Mouse (Mus musculus) liver, postnatal 0 days (tissue): Measurements from ENCODE around the gene Exd2. TPM values are rescaled to one million over a fixed set of nuclear protein-coding genes. Genes with fewer than 3 reads are reported as not detected.
A peak's percentile ranks its signal among the peaks of the same experiment; 100 is the strongest.

Experiments used
- ATAC-seq: fragments of 200-750 bp; cut with Nextera tagmentation; 2 replicates; pipeline ENCODE4 v1.8.0; 2017; ENCODE audit warnings: mild to moderate bottlenecking, moderate library complexity
- DNase-seq: peaks from one replicate; pipeline ENCODE4 v3.0.0-alpha.2; 2016
- H3K27ac ChIP-seq: fragments of 300-500 bp; sonication (generic); 2 replicates; pipeline ENCODE4 v1.5.1; 2014; ENCODE audit warnings: antibody characterized with exemption, moderate library complexity, mild to moderate bottlenecking, low read depth
- H3K27me3 ChIP-seq: fragments of 300-500 bp; sonication (generic); 2 replicates; pipeline ENCODE4 v1.6.1; 2014; ENCODE audit warnings: low read length, control low read depth, mixed read lengths; ENCODE audit not compliant: insufficient read depth
- H3K36me3 ChIP-seq: fragments of 300-500 bp; sonication (generic); replicated peaks from 2 replicates; pipeline ENCODE4 v1.6.1; 2014; ENCODE audit warnings: mild to moderate bottlenecking, control low read depth, low read length, moderate library complexity, mixed read lengths; ENCODE audit not compliant: insufficient read depth
- H3K4me1 ChIP-seq: fragments of 300-500 bp; sonication (generic); 2 replicates; pipeline ENCODE4 v1.6.1; 2014; ENCODE audit warnings: antibody characterized with exemption, mild to moderate bottlenecking, control low read depth; ENCODE audit not compliant: insufficient read depth
- H3K4me2 ChIP-seq: fragments of 300-500 bp; sonication (generic); 2 replicates; pipeline ENCODE4 v1.6.1; 2014; ENCODE audit warnings: low read depth, mild to moderate bottlenecking, low read length, moderate library complexity, mixed read lengths
- H3K4me3 ChIP-seq: fragments of 300-500 bp; sonication (generic); 2 replicates; pipeline ENCODE4 v1.5.1; 2014; ENCODE audit warnings: low read depth, low read length
- H3K9ac ChIP-seq: fragments of 300-500 bp; sonication (generic); replicated peaks from 2 replicates; pipeline ENCODE4 v1.6.1; 2014; ENCODE audit warnings: mild to moderate bottlenecking, moderate library complexity
- H3K9me3 ChIP-seq: fragments of 300-500 bp; sonication (generic); 2 replicates; pipeline ENCODE4 v1.6.1; 2016; ENCODE audit warnings: mild to moderate bottlenecking, control low read depth, low read length, mixed read lengths
- CTCF ChIP-seq: sonication (generic); IDR thresholded peaks from 2 replicates; pipeline ENCODE4 v1.5.1; 2016; ENCODE audit warnings: antibody characterized with exemption, low read depth
- EP300 ChIP-seq: IDR thresholded peaks from 2 replicates; pipeline ENCODE4 v1.6.1; 2016; ENCODE audit warnings: antibody characterized with exemption, low read depth, mild to moderate bottlenecking
- WGBS: fragments of 180-500 bp; shearing (Covaris S2); extraction: QIAGEN DNeasy Blood & Tissue Kit; methylation state at CpG from one replicate; pipeline ENCODE4 v1.1.7; 2014; ENCODE audit not compliant: insufficient replicate concordance; 5-methylcytosine and 5-hydroxymethylcytosine counted together
- polyA plus RNA-seq: library from polyadenylated mRNA; unstranded; fragments of >200 nt; fragmentation: Nextera tagmentation; extraction: Ambion mirVana; gene quantifications from 2 replicates; pipeline ENCODE4 v1.2.1, GENCODE M21; 2015

The Exd2 gene
- polyA plus RNA-seq, 1 experiment from 2014 or later = 3.6 TPM

DNA sequence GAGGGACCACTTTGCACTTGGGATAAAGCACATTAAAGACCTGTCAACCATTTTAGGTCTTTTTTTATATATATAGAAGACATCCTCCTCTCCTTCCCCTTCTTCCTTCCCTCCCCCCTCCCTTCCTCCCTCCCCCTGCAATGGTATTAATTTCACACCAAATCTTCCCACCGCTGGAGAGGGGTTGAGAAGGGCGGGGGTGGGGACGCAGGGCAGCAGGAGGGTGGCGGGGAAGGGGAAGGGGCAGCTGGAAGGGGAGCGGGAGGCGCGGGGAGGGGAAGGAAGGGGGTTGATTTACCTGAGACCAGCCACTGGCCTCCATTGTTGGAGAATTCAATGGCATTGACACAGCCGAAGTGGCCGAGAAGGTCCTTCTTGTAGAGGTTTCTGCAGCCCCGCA lies 27.0 kb upstream of the Exd2 start:
- H3K36me3 ChIP-seq = no peaks in the 10 kb centered on the region; the same call in 1 of the 2 replicates
- DNase-seq (no peak), ATAC-seq (0 out of 2 replicates have a peak, but pooled peaks have one; percentile 6)
- H3K27me3 ChIP-seq = no peaks in the 10 kb centered on the region
- H3K9ac ChIP-seq = peak overlapping the region; percentile 89
- 2% methylated on average over 10 of the region's 10 CpGs for WGBS
- no peak for TF ChIP-seq EP300
- TF ChIP-seq CTCF = no peak
- no peaks in the 10 kb centered on the region for H3K9me3 ChIP-seq
- H3K4me3 ChIP-seq = peak overlapping the region; percentile 86
- H3K27ac ChIP-seq = peak overlapping the region; percentile 95
- H3K4me1 ChIP-seq = peaks cover 18% of the 10 kb centered on the region
- H3K4me2 ChIP-seq = peak overlapping the region; percentile 94

DNA sequence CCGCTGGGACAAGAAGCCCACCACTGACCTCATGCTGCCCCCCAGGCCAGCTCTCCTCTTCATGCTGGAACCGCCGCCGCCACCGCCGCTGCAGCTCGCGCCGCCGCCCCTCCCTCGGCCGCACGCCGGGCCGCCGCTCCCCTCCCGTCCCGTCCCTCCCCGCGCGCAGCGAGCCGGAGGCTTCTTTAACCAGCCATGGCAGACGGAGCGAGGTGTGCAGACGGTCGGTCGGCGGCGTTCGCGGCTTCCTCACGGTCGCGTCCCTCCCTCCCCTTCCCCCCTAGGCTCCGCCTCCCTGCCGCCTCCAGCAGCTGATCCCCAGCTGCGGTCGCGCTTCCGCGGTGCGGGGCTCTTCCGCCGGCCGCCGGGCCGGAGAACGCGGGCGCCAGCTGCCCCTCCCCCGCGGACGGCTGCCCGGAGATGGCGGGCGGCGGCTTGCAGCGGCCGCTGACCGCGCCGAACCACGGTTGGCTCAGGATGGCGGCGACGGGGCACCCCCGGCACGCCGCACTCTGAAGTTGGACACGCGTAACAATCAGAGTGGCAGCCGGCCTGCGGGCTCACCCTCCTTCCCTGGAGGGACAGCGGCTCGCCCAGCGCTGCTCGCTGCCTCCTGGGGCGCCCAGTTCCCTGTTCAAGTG lies 26.4 kb upstream of the Exd2 start, which contains the start of gene Dcaf5:
Gene Dcaf5 (minus strand): TSS at position 266 of the 641 bp plus-strand sequence.
- Histone ChIP-seq H3K36me3 (no peaks in the 10 kb centered on the region; the same call in 1 of the 2 replicates), H3K27ac (peak within 1 kb of the TSS; percentile 95), H3K9me3 (no peaks in the 10 kb centered on the region), H3K4me2 (peak within 1 kb of the TSS; percentile 94), H3K9ac (peak within 1 kb of the TSS; percentile 89), H3K4me1 (peaks cover 18% of the 10 kb centered on the region), H3K4me3 (peak within 1 kb of the TSS; percentile 86), H3K27me3 (no peaks in the 10 kb centered on the region)
- DNase-seq (peak; percentile 88), ATAC-seq (peak; percentile 61)
- WGBS = under 1% methylated on average over 60 of the region's 79 CpGs
- TF ChIP-seq EP300 = no peak
- no peak for TF ChIP-seq CTCF

DNA sequence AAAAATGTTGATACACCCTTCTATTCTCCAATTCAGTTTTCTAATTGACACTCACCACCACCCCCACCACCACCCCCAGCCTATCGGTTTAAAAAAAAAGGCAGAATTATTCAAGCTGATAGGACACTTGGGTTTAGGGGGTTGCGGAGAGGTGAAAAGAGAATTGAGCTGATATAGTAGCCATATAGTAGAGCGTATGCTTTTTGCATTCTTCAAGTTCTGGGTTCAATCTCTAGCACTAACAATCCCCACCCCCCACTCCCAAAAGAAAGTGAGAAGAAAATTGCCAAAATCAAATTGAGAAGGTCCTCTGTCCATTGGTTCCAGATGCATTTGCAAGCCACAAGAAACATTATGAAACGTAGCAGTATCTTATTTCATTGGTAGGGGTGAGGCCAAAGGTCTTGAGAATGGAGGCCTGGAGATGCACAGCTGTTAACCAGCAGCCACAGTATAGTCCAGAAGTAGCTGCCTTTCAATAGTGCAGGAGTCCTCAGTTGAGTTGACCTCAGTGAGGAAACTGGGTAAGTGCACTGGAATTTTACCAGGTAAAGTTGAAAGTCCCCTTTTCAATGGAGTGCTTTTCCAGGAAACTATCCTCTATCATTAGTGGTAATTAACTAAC lies 25.7 kb upstream of the Exd2 start:
- no peaks in the 10 kb centered on the region; the same call in 1 of the 2 replicates for H3K36me3 ChIP-seq
- H3K9me3 ChIP-seq = no peaks in the 10 kb centered on the region
- peaks cover 18% of the 10 kb centered on the region for H3K4me1 ChIP-seq
- no peaks in the 10 kb centered on the region for H3K27me3 ChIP-seq
- H3K9ac ChIP-seq = peak overlapping the region; percentile 89
- DNase-seq (no peak), ATAC-seq (no peak)
- H3K27ac ChIP-seq = peak overlapping the region; percentile 95
- no peak for TF ChIP-seq CTCF
- 0 out of 2 replicates have a peak, but pooled peaks have one; percentile 10 for TF ChIP-seq EP300
- H3K4me2 ChIP-seq = peak overlapping the region; percentile 94
- peak overlapping the region; percentile 86 for H3K4me3 ChIP-seq
- WGBS = 45% methylated on average over 4 of the region's 4 CpGs

DNA sequence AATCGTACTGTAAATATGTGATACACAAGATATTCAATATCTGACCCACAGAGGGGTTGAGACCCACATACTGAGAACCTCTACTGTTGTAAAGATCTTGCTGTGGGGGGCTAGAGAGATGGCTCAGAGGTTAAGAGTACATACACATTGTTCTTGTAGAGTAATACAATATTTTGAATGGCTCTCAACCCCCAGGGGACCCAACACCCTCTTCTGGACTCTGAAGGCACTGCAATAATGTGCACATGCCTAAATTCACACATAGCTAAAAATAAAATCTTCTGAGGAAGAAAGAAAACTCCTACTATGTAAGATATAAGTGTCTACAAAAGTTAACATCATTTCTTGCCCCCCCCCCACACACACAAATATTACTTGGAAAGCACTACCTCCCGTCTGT lies 21.9 kb upstream of the Exd2 start:
- H3K27ac ChIP-seq = no peak overlapping the region
- no peak overlapping the region for H3K4me2 ChIP-seq
- H3K9me3 ChIP-seq = no peaks in the 10 kb centered on the region
- H3K27me3 ChIP-seq = no peaks in the 10 kb centered on the region
- ATAC-seq (no peak), DNase-seq (no peak)
- H3K4me3 ChIP-seq = no peak overlapping the region
- no peak overlapping the region for H3K9ac ChIP-seq
- 0 out of 2 replicates have a peak, but pooled peaks cover 4% of the 10 kb centered on the region for H3K4me1 ChIP-seq
- TF ChIP-seq CTCF (peak; percentile 45), EP300 (no peak)
- no peaks in the 10 kb centered on the region for H3K36me3 ChIP-seq
- 74% methylated on average over 2 of the region's 2 CpGs for WGBS

DNA sequence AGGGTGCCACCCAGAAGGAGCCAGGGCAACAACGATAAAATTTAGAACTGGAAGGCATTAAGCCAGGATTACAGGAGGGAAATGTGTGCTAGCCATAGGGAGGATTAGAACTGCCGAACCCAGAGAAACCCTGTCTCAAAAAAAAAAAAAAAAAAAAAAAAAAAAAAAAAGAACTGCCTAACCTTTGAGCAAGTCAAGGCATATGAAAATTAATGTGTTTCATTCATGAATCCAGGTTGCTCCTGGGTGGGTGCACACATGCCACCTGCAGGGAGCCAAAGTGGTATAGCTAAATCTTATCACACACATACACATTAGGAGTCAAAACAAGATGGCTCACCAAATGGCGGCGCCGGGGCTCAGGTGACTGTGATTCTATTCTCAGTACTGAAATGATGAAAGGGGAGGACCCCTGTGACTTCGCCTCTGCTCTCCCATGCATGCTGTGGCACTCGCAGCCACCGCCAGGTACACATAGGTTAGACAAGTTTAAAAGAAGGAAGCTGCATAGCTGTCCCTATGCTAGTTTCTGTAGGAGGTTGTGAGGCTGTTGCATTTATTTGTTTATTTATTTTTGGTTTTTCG lies 18.3 kb upstream of the Exd2 start:
- WGBS = 70% methylated on average over 9 of the region's 9 CpGs
- TF ChIP-seq CTCF (no peak), EP300 (no peak)
- ATAC-seq = no peak

DNA sequence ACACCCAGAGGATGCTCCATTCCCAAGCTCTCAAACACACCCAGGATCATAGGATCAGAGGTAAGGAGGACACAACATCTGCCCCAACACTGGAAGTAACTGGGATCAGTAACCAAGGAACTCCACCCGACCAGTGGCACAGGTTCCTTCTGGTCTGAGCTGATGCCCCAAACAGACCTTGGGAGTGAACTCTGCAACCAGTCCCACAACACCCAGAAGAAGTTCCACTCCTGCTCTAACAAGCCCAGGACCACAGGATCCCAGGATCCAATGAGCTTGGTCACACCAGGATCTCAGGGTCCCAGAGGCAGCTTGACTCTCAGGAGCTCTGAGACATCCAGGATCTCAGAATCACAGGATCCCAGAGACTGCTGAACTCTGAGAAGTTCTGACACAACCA lies 9.4 kb upstream of the Exd2 start:
- H3K9ac ChIP-seq = no peak overlapping the region
- no peaks in the 10 kb centered on the region for H3K27me3 ChIP-seq
- no peak for ATAC-seq
- no peaks in the 10 kb centered on the region for H3K9me3 ChIP-seq
- H3K4me1 ChIP-seq = no peaks in the 10 kb centered on the region
- no peak overlapping the region for H3K4me2 ChIP-seq
- H3K36me3 ChIP-seq = no peaks in the 10 kb centered on the region
- H3K27ac ChIP-seq = no peak overlapping the region
- no peak overlapping the region for H3K4me3 ChIP-seq
- TF ChIP-seq EP300 (no peak), CTCF (no peak)
- WGBS = 68% methylated on average over 1 of the region's 1 CpGs
- DNase-seq = no peak

More for the DNA sequence above, 18.3 kb upstream of the Exd2 start:
- Histone ChIP-seq H3K27me3 (no peaks in the 10 kb centered on the region), H3K4me2 (no peak overlapping the region), H3K9me3 (no peaks in the 10 kb centered on the region), H3K36me3 (no peaks in the 10 kb centered on the region), H3K27ac (no peak overlapping the region), H3K9ac (no peak overlapping the region), H3K4me3 (no peak overlapping the region), H3K4me1 (no peaks in the 10 kb centered on the region)
- DNase-seq = no peak
